Mouse (Mus musculus) G1E (cell line): Measurements from ENCODE around the gene Tardbp.

Experiments
- CTCF ChIP-seq: IDR thresholded peaks from 2 replicates; pipeline ENCODE4 v1.5.1; 2012; ENCODE audit warnings: low read depth, low read length, inconsistent platforms, mixed read lengths
- GATA2 ChIP-seq: IDR thresholded peaks from 2 replicates; pipeline ENCODE4 v1.6.1; 2012; ENCODE audit warnings: low read depth, low read length, inconsistent platforms, borderline replicate concordance
- POLR2AphosphoS5 ChIP-seq: IDR thresholded peaks from 2 replicates; pipeline ENCODE4 v1.6.1; 2012; ENCODE audit warnings: low read depth, low read length, inconsistent platforms; ENCODE audit not compliant: insufficient replicate concordance

GRCm38 (mm10) chr4:148607758-148608157 is 19.1 kb downstream of the Tardbp start:
- peak; percentile 66 for TF ChIP-seq CTCF
- no peak for TF ChIP-seq POLR2AphosphoS5
- TF ChIP-seq GATA2, result no peak
